Mouse (Mus musculus) gastrocnemius, adult 2 months (tissue): ENCODE results near the gene Zc3h7a. TPM values are rescaled to one million over a fixed set of nuclear protein-coding genes. Genes with fewer than 3 reads are reported as not detected.
A peak's percentile ranks its signal among the peaks of the same experiment; 100 is the strongest.

Experiments
- DNase-seq: peaks from one replicate; pipeline ENCODE4 v3.0.0; 2022
- H3K27ac ChIP-seq: fragments of 200-600 bp; 2 replicates; pipeline ENCODE4 v1.8.1; 2022; ENCODE audit warnings: mild to moderate bottlenecking
- H3K4me3 ChIP-seq: fragments of 200-600 bp; 2 replicates; pipeline ENCODE4 v1.8.1; 2022; ENCODE audit warnings: mild to moderate bottlenecking, moderate library complexity
- CTCF ChIP-seq: fragments of 200-600 bp; IDR thresholded peaks from 2 replicates; pipeline ENCODE4 v1.8.1; 2022; ENCODE audit warnings: antibody characterized with exemption, mild to moderate bottlenecking, moderate library complexity
- intact Hi-C: fragments of 180-260 bp; cut with DNase I; formaldehyde crosslinking; loops from one replicate; pipeline ENCODE4 v1.15.1; 2025
- total RNA-seq, 2 experiments: library from RNA; stranded (reverse); gene quantifications; 2 replicates each; pipeline ENCODE4 v1.2.3; 2021

Gene Zc3h7a
- total RNA-seq, 2 experiments from 2014 or later = 17.0 to 20.0 TPM

DNA sequence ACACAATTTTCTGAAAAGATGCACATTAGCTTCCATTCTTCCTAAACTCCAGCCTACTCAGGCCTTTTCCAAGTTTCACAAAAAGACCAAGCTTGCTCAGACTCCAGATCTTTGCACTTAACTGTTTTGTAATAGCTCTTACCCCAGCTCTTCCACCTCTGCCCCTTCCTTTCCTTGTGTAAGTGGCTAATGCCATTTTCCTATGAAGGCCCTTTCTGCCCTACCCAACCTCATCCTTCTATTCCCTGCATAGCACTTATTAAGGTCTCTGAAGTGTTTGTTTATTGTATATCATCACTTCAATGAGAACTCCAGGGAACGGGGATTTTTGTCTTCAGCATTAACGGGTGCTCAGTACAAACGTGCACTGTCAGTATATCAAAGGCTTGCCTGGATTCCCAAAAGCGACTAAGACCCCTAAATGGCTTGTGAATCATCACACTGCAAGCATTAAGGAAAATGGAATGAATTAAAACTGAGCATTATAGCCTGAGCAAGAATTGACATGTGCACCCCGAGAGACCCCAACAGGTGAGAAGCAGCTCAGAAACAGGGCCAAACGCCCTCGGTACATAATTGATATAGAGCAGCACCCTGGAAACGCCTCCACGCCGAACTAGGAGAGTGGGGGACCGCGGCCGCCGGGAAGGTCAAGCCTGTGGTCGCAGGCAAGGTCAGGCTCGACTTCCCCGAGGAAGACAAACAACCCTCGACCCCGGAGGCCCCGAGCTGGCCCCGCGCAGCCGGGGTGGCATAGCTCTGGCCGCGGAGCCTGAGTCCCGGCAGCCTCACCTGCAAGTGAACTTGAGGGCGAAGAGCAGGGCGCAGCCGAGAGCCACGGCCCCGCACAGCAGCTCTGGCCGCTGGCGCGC is 42.5 kb downstream of the Zc3h7a start:
- TF ChIP-seq CTCF = no peak
- peak overlapping the region; percentile 85 for H3K4me3 ChIP-seq
- no peak for DNase-seq
- intact Hi-C loops = no loop called here
- H3K27ac ChIP-seq = peak overlapping the region; percentile 98

DNA sequence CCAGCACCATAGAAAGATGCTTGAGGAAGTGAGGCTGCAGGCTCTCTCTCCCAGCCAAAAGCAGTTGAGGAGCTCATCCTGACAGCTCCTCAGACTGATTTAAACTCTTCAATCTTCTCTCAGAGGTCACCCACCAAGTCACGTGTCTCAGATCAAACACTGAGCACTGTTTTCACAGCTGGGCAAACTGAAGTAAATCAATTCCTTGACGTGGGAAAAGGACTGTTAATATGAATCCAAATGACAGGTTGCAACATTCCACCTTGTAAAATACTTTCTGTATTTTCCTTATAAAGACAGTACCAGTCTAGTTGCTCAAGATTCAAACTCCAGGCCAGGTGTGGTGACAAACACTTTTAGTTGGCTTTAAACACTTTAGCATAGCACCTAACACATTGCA is 43.4 kb downstream of the Zc3h7a start:
- TF ChIP-seq CTCF = no peak
- DNase-seq = no peak
- intact Hi-C loops = no loop called here
- peak overlapping the region; percentile 85 for H3K4me3 ChIP-seq
- H3K27ac ChIP-seq = peak overlapping the region; percentile 98; the same call in 1 of the 2 replicates

- DNase-seq = peak; percentile 34
- Histone ChIP-seq H3K27ac (peak overlapping the region; percentile 35), H3K4me3 (no peak overlapping the region)
- intact Hi-C loops = no loop called here
- no peak for TF ChIP-seq CTCF
Measured at GRCm38 (mm10) chr16:11128301-11128700, 47.9 kb downstream of the Zc3h7a start.

GRCm38 (mm10) chr16:11125371-11125770 is 50.8 kb downstream of the Zc3h7a start:
- no peak for DNase-seq

DNA sequence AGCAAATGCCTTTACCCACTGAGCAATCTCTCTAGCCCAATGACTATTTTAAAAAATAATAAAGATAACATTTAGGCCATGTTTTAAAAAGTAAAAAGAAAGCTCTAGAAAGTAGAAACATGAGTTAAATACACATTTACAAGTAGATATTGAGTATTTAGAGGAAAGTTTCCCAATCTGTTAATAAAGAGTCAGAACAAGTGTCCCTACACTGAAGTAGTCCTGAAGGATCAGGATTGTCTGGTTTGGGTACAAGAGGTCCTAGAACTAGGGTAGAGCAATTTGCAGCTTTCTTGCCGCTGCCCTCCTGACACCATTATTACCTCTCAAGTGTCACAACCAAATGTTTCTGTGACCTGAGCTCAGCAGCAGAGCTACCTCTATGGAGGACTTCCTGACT is 52.1 kb downstream of the Zc3h7a start:
- intact Hi-C loops = no loop called here
- Histone ChIP-seq H3K4me3 (no peak overlapping the region), H3K27ac (no peak overlapping the region)
- no peak for TF ChIP-seq CTCF
- no peak for DNase-seq

More at GRCm38 (mm10) chr16:11125371-11125770, 50.8 kb downstream of the Zc3h7a start:
- no peak for TF ChIP-seq CTCF
- no peak overlapping the region for H3K27ac ChIP-seq
- no peak overlapping the region for H3K4me3 ChIP-seq
- intact Hi-C loops = no loop called here

GRCm38 (mm10) chr16:11122625-11123024 is 53.6 kb downstream of the Zc3h7a start:
- intact Hi-C loops = no loop called here
- no peak for TF ChIP-seq CTCF

GRCm38 (mm10) chr16:11109198-11109740 is 66.9 kb downstream of the Zc3h7a start:
- no peak overlapping the region for H3K27ac ChIP-seq
- no peak for DNase-seq
- H3K4me3 ChIP-seq = no peak overlapping the region
- intact Hi-C loops = loop anchor here (2.0 kb wide), 1 partner anchor 72 kb away; no protein-coding TSS in a partner anchor
- TF ChIP-seq CTCF = peak; percentile 71

More at GRCm38 (mm10) chr16:11122625-11123024, 53.6 kb downstream of the Zc3h7a start:
- H3K4me3 ChIP-seq = no peak overlapping the region
- no peak overlapping the region for H3K27ac ChIP-seq
- no peak for DNase-seq

GRCm38 (mm10) chr16:11104905-11105304 is 71.3 kb downstream of the Zc3h7a start:
- intact Hi-C loops = no loop called here
- H3K27ac ChIP-seq = no peak overlapping the region
- H3K4me3 ChIP-seq = no peak overlapping the region
- no peak for TF ChIP-seq CTCF
- DNase-seq = no peak

DNA sequence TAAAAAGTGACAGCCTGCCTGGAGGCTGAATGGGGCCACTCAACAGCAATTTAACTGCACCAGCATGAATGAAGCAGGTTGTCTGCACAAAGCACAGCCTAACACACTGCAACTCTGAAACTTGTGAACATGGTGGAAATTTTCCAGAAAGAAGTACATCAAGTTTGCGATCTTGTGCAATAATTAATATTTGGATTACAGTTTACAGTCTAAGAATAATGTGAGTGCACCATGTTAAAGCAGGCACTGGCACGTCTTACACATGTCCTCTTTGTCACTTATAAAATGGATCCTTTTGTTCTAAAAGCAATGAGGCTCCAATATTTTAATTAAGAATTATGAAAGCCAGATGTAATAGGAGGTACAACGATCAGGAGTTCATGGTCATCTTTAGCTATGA is 78.9 kb downstream of the Zc3h7a start:
- TF ChIP-seq CTCF = no peak

GRCm38 (mm10) chr16:11093717-11094386 is 82.3 kb downstream of the Zc3h7a start:
- no peak for TF ChIP-seq CTCF
- intact Hi-C loops = no loop called here
- DNase-seq = no peak
- no peak overlapping the region for H3K27ac ChIP-seq
- H3K4me3 ChIP-seq = no peak overlapping the region

More for the DNA sequence above, 78.9 kb downstream of the Zc3h7a start:
- no peak for DNase-seq
- Histone ChIP-seq H3K4me3 (no peak overlapping the region), H3K27ac (no peak overlapping the region)
- intact Hi-C loops = no loop called here

DNA sequence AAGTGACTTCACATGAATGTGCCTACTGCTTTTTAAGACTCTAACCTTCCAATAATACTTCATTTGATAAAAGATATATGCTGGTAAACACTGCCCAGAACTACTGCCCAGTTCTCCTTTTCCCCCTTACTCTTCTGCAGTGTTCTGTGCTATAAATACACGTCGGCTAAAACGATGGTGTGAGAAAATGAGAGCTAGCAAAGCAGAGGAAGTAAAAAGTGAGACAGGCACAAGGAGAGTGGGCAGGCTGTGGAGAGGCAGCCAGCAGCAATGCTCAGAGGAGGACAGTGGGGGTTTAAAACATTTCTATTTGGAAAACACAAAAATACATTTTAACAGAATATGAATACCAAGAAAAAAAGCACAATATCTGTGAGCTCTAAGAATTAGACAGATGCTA is 83.7 kb downstream of the Zc3h7a start:
- intact Hi-C loops = no loop called here
- no peak for TF ChIP-seq CTCF
- Histone ChIP-seq H3K27ac (peak overlapping the region; percentile 56), H3K4me3 (no peak overlapping the region)
- DNase-seq = no peak

GRCm38 (mm10) chr16:11092061-11092460 is 84.1 kb downstream of the Zc3h7a start:
- intact Hi-C loops = no loop called here
- no peak for TF ChIP-seq CTCF
- Histone ChIP-seq H3K4me3 (no peak overlapping the region), H3K27ac (peak overlapping the region; percentile 56)
- peak; percentile 19 for DNase-seq
